Mouse (Mus musculus): ENCODE results near the gene Ddx54.

Gene Ddx54

DNA sequence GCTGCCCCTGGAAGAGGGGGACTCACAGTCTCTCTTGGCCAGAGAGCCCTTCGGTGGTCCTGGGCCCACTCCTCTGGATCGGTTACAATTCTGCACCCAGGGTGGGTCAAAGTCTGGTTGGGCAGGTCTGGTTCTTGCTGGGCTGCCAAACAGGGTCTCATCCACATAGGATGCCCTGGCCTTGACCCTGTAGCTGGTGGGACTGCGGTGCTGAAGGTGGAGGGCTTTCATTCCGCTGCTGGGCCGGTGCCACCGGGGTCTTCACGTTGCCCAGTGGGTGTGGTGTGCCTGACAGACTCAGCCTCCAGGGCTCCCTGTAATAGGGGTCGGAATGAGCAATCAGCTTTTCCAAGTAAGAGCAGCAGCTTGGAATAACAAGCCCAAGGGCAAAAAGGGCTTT lies 1.1 kb upstream of the Ddx54 start:
- no peak for DNase-seq (ENCODE audit: low spot score in 2 of 2)

DNA sequence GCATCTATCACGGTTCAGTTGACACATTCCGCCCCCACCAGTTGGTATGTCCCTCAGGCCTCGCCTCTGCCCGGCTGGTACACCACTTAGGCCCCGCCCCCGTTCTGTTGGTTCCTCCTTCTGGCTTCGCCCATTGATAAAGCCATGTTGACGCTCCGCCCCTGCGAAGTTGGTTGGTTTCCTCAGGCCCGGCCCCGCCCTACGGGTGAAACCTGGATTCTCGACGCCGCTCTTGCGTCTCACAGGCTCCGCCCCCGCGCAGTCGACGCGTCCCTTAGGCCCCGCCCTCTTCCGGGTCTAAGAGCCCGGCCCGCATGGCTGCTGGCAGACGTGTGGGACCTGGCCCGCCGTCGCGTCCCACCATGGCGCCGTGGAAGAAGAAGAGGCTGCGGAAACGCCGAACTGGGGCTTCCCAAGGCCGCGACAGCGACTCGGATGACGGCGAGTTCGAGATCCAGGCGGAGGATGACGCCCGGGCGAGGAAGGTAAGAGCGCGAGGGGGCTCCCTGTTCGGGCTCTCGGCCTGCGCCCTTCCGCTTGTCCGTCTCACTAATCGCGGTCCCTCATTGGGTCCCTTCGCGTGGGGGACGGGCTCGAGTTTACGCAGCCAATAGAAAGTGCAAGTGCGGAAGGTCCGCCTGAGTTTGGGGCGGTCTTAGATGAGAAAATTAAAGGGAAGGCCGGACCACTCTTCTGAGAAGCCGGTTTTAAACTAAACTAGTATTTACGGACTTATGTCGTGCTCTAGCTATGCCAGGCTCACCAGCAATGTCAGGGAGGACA lies 474 bp downstream of the Ddx54 start:
- peak; percentile 100 for DNase-seq (ENCODE audit: low spot score in 2 of 2)

DNA sequence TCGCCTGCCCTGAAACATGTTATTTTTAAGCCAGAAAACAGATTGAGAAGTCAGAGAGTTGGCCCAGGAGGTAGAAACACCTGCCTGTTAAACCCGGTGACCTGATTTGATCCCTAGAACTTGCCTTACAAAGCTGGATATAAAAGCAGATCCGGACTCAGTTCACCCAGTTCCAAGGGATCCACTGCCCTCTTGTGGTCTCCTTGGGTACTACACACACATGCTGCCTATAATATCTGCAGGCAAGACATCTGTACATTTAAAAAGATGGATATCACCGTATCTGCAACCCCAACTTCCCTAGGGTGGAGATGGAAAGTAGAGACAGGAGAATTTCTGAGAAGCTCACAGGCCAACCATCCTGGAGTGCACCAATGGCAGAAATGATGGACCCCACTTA lies 3.4 kb downstream of the Ddx54 start:
- DNase-seq (ENCODE audit: low spot score in 2 of 2): peak; percentile 40 to 65

DNA sequence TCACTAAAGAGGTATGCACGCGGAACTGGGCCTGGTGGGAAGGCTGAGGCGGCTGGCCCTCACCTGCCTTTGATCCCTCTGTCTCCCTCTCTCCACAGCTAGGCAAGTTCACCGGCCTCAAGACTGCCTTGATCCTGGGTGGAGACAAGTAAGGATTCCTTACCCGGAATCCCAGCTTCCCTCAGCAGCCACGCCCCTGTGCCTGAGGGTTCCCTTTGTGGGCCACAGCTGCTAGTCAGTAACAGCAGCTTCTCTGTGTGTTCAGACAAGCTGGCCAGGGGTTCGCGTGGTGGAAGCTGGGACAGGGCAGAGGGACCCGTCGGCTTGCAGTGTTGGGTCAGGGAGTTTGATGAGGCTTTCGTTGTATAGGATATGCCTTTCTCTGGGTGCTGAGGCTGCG lies 6.2 kb downstream of the Ddx54 start:
- DNase-seq (ENCODE audit: low spot score in 2 of 2): no peak

DNA sequence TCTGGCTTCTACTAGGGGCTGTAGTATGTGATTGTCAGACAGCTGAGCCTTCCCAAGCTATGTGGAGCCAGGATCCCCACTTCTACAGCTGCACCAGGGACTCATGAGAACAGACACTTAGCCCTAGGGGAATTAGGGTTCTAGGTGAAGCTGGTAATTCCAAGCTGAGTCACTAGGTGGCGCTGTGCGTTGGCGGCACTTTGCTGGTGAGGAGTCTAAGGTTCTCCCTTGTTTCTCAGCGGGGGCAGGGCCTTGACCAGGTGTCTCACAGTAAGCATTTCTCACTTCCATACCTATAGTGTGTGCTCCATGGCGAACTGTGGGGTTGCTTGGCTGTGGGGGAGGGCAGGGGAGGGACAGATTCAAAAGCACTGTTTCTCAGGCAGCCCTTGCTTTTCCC lies 6.7 kb downstream of the Ddx54 start:
- peak; percentile 51 to 76 for DNase-seq (ENCODE audit: low spot score in 2 of 2)

DNA sequence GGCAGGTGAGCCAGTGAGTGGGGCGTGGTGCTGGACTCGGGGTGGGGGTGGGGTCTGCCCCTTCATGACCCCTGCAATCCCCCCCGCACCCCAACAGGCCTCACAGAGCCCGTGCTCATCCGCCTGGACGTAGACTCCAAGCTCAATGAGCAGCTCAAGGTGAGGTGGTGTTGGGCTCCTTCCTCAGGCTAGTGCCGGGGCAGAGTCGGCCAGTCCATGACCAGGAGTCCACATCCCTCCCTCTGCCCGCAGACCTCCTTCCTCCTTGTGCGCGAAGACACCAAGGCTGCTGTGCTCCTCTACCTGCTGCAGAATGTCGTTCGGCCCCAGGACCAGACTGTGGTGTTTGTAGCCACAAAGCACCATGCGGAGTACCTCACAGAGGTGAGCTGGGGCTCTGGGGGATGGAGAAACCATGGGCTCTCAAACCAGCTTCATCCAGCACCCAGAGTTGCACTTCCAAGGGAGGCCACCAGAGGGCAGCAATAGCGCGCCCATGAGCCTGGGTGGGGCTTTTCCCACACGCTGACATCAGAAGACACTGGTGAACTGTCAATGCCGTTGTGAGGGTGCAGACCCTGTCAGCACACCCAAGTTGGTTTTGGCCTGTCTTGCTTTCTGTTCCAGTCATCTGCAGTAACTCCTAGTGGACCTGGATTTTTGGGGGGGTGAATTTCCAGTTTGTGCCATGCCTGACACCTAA lies 8.0 kb downstream of the Ddx54 start:
- peak; percentile 77 to 90 for DNase-seq (ENCODE audit: low spot score in 2 of 2)

DNA sequence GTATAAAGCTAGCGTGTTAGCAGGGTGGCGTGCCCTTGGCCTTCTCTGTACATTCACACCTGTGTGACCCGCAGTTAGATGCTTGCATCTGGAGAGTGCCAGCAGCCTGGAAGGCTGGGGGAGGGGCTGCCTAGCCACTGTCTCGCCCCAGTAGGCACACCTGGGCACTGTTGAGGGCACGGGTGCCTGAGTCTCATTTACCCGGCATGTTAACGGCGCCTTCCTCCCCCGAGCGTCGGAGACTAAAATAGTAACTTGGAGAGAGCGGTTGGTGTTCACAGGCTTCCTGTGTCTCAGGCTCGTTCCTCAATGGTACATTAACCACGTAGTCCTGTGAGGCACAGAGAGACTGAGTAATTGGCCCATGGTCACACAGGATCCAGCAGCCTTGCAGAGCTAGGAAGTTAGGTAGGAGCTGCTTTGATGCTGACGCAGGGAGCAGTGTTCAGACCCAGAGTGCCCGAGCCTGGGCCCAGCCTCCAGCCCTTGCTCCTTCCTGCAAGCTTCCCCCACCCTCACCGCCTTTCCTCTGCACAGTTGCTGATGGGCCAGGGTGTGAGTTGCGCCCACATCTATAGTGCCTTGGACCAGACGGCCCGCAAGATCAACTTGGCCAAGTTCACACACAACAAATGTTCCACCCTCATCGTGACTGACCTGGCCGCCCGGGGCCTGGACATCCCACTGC lies 8.7 kb downstream of the Ddx54 start:
- DNase-seq (ENCODE audit: low spot score in 2 of 2): peak in 1 of 2 experiments; percentile 71

DNA sequence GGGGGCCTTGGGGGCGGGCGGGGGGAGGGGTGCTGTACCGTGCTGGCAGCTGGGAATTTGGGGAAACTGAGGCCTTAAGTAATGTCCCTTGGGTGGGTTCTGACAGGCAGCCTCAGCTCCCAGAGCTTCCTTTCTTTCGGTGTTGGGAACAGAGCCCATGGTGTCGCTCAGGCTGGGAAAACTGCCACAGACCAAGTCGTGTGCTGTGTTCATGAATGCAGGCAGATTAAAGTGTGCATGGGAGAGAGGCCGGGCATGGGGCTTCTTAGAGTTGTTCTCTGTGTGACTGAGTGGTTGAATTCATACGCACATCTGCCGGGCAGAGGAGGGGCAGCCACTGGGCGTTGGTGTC lies 9.3 kb downstream of the Ddx54 start:
- DNase-seq (ENCODE audit: low spot score in 2 of 2): no peak

DNA sequence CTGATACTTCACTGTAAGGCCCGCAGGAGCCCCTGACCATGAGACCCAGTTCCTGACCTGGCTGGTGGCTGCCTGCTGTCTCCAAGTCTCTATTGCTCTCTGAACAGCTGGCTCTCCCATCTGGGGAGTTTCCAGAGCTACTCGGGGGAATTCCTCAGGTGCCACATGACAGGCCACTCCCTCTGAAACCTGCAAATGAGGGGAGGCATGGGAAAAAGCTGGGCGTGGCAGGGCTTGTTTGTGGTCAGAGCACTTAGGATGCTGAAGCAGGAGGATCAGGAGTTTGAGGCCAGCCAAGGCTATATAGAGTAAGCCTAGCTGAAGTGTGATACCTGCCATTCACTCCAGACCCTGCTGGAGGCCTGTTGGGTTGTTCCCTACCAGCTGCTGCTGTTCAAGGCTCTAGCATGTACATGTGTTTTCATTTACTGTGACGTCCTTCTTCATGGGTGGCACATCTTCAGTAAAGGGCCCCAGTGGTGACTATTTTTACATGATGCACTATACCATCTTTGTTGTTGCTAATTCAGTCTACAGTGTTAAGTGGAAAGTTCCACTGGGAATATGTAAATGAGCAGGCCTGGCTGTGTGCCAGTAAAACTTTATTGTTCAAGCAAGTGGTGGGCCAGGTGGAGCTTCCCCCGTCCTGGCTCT lies 9.8 kb downstream of the Ddx54 start:
- peak in 1 of 2 experiments; percentile 61 for DNase-seq (ENCODE audit: low spot score in 2 of 2)

DNA sequence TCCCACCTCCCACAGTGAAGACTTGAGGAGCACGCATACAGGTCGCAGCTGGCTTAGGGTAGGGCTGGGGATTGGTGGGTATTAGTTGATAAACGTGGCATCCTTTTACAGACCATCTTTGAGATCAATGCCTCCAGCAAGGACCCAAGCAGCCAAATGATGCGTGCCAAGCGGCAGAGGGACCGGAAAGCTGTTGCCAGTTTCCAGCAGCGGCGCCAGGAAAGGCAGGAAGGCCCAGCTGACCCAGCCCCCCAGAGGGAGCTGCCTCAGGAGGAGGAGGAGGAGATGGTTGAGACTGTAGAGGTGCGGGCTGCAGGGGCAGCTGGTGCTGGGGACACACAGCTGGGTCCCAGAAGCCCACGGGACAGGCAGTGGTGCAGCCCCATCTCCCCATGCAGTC lies 11.9 kb downstream of the Ddx54 start:
- DNase-seq (ENCODE audit: low spot score in 2 of 2): no peak

DNA sequence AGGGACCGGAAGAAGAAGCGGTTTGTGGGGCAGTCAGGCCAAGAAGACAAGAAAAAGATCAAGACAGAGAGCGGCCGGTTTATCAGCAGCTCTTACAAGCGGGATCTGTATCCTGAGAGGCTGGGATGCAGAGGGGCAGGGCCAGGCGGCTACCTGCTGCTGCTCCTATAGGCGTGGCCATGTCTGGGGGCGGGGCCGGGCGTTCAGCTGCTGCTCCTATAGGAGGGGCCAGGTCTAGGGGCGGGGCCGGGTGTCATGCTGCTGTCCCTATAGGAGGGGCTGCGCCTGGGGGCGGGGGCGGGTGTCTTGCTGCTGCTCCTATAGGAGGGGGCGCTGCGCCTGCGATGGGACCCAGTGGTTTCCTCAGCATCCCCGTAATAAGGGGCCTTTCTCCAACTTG lies 13.9 kb downstream of the Ddx54 start:
- DNase-seq (ENCODE audit: low spot score in 2 of 2): peak in 1 of 2 experiments; percentile 39

DNA sequence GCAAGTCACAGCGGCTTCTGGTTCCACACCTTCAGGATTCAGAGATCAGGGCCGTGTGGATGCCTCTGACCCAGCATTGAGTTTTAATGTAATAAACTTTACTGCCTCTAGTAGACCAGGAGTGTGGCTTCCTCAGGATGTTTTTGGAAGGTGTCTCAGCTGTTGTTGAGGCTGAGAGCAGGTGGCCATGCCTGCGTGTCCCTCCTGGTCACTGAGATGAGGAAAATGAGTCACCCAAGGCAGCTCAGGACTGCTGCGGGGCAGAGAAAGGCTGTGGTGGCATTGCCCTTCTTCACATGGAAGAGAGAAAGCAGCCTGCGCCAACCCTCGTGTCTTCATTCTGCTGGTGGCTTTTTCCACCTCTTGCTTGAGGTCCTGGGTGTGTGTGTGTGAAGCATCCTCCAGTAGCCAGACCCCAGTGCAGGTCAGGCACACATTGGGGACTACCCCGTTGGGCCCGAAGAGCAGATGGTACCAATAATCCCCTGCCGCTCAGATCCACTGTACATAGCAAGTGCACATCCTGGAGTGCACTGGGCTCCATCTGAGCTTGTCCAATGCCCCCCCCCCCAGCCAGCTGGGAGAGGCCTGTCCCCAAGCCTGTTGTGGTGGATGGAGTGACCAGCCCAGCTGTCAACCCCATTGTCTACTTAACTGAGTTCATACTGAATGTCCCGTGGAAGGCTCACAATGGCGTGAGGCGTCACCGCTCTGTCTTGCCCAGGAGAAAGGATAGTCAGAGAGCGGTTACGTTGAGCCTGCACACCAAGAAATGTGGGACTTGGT lies 15.2 kb downstream of the Ddx54 start:
- no peak for DNase-seq (ENCODE audit: low spot score in 2 of 2)

DNA sequence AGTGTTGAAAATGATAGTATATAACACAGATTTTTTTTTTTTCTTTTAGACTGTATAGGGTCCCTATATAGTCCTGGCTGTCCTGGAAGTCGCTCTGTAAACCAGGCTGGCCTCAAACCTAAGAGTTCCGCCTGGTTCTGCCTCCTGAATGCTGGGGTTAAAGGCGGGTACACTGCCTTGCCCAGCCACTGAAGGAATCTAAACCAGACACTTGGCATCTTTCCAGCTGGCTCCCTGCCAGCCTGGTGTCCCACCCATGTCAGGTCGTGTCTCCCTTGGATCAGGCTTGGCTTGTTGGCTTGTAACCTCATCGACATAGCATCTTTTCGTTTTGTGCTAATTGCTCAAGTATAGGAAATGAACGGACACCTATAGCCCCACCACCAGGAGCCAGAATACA lies 16.1 kb downstream of the Ddx54 start:
- no peak for DNase-seq (ENCODE audit: low spot score in 2 of 2)

DNA sequence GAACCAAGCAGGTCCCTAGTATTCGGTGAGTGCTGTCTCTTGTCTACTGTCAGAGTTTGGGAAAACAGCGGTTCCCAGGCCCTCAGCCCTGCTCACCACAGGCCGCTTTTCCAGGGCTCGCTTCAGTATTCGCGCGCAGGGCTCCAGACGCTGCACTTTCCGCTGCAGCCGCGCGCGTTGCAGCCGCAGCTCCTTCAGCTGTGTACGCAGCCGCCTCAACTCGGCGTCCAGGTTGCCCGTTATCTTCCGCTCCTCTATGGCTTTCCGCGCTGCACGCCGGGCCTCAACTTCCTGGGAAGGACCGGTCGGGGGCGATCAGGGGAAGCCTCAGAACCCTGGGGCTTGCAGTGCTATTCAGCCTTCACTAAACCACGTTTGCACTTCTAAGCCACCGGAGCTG lies 18.6 kb downstream of the Ddx54 start:
- DNase-seq (ENCODE audit: low spot score in 2 of 2): no peak

DNA sequence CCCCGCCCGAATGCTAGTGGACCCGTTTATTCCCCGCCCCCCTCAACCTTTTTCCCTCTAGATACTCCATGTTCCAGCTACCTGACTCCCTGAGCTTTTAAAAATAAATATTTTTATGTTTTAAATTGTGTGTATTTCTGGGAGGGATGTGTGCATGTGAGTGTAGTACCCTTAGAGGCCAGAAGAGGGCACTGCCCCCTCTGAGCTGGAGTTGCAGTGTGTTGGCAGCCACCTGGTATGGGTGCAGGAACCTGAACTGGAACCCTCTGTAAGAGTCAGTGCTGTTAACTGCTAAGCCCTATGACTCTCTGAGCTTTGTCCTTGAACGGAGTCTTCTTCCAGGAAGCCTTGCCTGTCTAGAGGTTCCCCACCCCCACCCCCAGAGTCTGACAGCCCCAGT lies 19.4 kb downstream of the Ddx54 start:
- DNase-seq (ENCODE audit: low spot score in 2 of 2): no peak

DNA sequence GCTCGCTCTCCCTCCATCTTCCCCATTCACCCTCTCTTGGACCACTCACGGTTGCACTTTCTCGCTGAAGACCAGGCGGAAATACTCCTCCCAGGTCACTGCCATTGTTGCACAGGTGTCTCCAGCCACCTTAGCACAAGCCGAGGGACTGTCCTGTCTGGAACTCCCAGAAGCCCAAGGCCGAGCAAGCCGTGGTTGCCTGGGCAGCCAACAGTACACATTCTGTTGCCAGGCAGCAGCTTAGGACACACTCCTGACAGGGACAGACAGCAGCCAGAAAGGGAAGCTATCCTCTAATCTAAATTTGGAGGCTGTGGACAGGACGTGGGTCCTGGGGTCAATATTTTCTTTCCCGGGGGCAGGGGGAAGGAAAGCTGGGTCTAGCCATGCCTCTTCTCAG lies 21.6 kb downstream of the Ddx54 start, which contains the start of gene Cfap73:
Gene Cfap73, minus strand, starts transcription at position 105 of the 400 bp plus-strand sequence.
- DNase-seq (ENCODE audit: low spot score in 2 of 2): no peak

DNA sequence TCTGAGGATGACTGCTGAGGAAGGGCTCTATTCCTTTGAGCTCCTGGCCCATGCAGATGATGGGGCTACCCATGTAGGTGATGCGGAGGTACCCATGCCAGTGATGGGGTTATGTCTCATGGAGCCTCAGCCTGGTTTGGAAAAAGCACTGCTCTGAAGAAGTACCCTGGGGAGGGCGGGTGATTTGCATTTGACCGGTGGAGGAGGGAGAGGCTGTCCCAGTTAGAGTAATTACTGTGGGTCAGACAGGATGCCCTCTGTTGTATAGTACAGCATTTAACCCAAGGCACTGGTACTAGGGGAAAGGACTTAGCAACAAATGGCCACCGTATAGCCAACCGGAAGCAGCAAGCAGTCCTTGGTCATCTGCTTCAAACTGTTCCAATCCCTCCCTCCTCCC lies 22.3 kb downstream of the Ddx54 start:
- no peak for DNase-seq (ENCODE audit: low spot score in 2 of 2)

DNA sequence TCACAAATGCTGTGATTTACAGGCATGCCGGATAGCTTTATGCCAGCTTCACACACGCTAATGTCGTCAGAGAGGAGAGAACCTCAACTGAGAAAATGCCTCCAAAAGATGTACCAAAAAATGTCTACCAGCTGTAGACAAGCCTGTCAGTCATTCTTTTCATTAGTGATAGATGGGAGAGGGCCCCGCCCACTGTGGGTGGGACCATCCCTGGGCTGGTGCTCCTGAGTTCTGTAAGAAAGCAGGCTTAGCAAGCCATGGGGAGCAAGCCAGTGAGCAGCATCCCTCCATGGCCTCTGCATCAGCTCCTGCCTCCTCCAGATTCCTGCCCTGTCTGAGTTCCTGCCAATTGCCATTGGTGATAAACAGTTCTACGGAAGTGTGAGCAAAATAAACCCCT lies 23.1 kb downstream of the Ddx54 start:
- DNase-seq (ENCODE audit: low spot score in 2 of 2): no peak

DNA sequence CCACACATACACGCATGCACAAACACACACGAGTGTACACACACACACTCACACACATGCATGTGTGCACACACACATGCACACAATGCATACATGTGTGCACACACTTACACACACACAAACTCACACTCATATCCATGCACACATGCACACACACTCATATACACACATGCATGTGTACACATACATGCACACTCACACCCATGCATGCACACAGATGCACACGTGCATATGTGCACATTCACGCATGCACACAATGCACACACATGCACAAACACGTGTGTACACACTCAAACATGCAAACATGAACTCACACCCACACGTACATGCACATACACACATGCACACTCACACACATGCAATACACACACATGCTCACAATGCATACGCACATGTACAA lies 27.6 kb downstream of the Ddx54 start:
- DNase-seq (ENCODE audit: low spot score in 2 of 2): no peak

DNA sequence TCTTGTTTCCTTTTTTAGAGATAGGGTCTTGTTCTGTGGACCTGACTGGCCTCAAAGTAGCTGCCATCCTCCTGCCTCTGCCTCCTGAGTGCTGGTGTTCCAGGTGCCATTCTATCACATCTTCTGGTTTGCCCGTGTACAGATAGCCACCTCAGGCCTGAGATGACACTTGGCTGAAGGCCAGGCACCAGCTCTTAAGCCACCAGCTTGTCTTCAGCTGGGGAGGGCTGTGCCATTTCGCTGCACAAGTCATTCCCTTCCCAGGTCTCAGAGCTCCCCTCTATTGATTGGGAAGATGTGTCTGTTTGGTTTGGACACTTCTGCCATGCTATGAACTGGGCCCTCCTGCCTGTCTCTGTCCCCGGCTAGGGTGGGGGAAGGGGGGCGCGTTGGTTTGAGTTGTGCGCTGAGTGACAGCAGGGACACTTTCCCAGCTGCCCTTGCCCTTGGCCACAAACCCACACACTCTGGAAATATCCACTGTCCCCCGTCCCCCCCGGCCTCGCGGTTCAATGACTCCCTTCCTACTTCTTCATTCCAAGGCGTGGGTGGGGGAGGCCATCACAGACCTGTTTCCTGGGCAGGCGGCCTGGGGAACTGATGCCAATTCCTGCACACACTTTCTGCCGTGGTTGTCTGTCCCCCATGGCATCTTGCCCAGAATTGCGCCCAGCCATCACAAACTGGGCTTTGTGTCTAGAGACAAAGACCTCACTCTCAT lies 31.0 kb downstream of the Ddx54 start:
- DNase-seq (ENCODE audit: low spot score in 2 of 2): no peak

DNA sequence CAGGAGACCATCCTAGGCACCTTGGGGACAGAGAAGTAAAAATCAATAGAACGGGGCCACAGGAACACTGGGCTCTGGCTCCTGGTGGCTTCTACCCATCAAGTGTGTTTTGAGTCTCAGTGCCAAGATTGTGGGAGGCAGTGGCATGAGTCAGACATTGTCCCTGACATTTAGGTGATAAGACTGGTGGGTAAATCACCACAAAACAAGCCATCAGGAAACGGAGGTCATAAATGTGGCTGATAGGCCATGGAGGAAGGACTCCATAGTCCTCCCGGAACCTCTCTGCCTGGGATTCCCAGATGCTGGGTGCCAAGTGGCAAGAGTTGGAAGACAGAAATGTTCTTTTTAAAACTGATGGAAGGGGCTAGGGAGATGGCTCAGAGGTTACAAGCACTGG lies 31.7 kb downstream of the Ddx54 start:
- DNase-seq (ENCODE audit: low spot score in 2 of 2): no peak

Data from natural killer cell, adult 2 months (primary cell).